Mouse (Mus musculus) cerebellum, adult 11-12 months (tissue): ENCODE data around the gene Dync1li2.
A peak's percentile ranks its signal among the peaks of the same experiment; 100 is the strongest.

ENCODE experiments used
- DNase-seq: peaks from one replicate; pipeline ENCODE4 v3.0.0; 2022

Gene Dync1li2

DNA sequence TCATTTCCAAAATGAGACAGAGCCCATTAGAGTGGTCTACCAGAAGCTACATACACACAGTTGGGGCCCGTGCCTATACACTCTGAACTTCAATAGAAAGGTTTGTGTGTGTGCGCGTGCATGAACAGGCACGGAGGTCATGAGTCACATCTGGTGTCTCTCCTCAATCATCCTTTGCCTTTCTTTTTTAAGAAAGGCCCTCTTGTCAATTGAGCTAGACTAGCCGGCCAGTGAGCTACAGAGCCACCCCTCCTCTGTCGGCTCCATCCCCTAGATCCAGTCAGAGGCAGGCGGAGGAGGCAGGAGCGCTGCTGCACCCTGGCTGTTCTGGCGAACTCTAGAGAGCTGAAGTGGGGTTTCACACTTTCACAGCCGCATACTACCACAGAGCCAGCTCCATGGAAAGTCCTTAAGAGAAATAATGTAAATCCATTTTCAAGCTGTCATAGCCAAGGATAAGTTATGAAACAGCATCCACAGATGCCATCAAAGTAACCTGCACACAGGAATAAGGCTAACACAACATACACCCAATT is 63.5 kb downstream of the Dync1li2 start:
- no peak for DNase-seq

GRCm38 (mm10) chr8:104376669-104377068 is 66.2 kb downstream of the Dync1li2 start:
- DNase-seq = no peak

DNA sequence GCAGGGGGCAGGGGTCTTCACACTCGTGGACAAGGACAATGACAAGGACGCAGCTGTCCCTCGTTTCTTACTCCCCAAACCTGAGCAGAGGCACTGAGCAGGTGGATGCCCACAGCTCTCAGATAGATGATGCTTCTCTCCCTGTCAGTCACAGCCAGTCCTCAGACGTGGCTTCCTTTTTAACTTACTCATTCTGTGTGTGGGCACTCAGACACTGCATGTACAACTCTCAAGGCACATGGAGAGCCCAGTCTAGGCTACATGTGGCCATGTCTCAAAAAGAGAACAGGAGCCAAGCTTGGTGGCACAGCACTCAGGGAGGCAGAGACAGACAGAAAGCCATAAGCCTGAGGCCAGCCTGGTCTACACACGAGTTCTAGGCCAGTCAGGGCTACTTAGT is 66.9 kb downstream of the Dync1li2 start:
- DNase-seq = no peak

DNA sequence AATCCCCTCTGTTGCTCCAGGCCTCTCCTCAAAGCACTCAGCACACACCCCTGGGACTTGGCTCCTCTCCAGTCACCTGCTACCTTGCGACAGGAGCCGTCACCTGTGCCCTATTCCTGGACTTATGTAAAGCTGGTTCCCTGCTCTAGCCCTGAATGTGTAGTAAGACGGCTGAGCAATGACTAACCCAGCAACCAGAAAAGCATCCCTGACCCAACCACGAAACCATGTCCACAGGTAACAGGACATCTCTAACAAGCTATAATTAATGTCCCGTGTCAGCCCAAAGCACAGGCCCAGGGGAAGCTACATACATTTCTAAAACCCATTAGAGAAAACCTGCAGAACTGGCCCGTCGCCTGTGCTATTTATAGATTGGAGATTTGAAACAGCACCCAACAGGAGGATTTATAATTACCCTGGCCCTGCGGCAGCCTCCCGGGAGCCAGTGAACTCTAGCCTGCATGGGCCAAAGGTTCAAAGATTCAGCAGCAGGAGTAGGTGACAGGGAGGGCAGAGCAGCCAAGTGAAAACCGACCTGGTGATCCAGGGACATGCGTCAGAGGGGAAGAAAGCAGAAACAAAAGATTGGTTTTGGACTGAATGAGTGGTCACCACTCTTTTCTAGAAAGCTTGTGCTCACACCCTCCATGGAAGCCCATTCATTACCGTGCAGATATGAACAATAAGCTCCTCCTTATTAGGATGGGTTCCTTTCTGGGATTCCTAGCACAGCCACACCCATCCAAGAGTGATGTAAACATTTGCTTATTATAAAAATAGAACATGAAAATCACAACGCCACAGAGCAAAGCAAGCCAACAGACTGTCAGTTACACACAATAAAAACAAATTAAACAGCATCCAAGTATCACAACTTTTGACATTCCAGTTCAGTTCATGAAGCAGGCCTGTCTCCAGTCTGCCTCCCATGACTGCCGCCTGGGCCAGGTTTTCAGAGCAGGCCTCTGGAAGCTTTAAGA is 67.7 kb downstream of the Dync1li2 start:
- peak; percentile 68 for DNase-seq

DNA sequence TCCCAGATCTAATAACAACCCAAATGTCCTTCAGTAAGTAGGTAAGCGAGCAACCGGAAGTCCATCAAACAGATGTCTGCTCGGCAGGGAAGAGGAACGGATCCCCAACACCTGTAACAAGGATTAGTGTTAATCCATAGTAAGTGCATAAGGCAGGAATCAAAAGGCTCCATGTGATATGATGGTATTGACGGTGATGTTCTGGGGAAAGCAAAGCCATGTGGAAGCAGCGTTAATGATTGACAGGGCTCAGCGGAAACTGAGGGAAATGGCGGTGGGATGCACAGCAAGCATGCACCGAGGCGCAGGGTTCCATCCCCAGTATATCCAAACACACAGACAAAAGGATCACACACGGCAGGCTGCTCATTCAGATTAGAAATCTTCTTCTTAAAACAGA is 68.6 kb downstream of the Dync1li2 start:
- no peak for DNase-seq

- peak; percentile 39 for DNase-seq
Observed at GRCm38 (mm10) chr8:104373779-104374178, 69.1 kb downstream of the Dync1li2 start.

- no peak for DNase-seq
Observed at GRCm38 (mm10) chr8:104371121-104371520, 71.7 kb downstream of the Dync1li2 start.

GRCm38 (mm10) chr8:104370071-104370470 is 72.8 kb downstream of the Dync1li2 start:
- no peak for DNase-seq

GRCm38 (mm10) chr8:104369591-104369990 is 73.3 kb downstream of the Dync1li2 start:
- no peak for DNase-seq
